Mouse (Mus musculus) heart, postnatal 0 days (tissue): ENCODE measurements around the gene Ss18l1.

Experiments
- CTCF ChIP-seq: IDR thresholded peaks from 2 replicates; pipeline ENCODE4 v1.5.1; 2016; ENCODE audit warnings: antibody characterized with exemption, control low read depth, low read depth
- EP300 ChIP-seq: IDR thresholded peaks from 2 replicates; pipeline ENCODE4 v1.6.1; 2016; ENCODE audit warnings: antibody characterized with exemption, low read depth

GRCm38 (mm10) chr2:180024401-180025098 lies 17.8 kb upstream of the Ss18l1 start, which contains the start of gene Lsm14b:
- TF ChIP-seq CTCF (no peak), EP300 (0 out of 2 replicates have a peak, but pooled peaks have one; percentile 31)
